Mouse (Mus musculus): ENCODE measurements around the gene Hoxa9.

The Hoxa9 gene

DNA sequence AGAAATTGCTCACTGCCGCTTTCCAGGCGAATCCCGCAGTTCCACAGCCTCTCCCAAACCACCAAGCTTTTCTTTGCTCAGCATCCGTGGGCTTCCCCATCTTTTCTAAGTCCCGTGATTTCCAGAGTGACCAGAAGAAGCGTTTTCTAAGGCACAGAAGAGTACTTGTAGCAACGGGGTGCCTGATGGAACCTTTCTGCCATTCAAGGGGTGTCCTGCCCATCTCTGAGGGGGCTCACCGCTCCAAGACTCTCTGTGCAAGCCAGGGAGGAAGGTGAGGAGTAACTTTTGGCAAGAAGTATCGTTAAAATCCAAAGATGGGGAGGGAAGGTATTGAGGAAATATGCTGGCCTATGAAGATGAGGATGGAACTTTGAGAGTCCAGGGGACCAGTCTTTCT is 53.1 kb downstream of the Hoxa9 start:
- DNase-seq = peak; percentile 70

DNA sequence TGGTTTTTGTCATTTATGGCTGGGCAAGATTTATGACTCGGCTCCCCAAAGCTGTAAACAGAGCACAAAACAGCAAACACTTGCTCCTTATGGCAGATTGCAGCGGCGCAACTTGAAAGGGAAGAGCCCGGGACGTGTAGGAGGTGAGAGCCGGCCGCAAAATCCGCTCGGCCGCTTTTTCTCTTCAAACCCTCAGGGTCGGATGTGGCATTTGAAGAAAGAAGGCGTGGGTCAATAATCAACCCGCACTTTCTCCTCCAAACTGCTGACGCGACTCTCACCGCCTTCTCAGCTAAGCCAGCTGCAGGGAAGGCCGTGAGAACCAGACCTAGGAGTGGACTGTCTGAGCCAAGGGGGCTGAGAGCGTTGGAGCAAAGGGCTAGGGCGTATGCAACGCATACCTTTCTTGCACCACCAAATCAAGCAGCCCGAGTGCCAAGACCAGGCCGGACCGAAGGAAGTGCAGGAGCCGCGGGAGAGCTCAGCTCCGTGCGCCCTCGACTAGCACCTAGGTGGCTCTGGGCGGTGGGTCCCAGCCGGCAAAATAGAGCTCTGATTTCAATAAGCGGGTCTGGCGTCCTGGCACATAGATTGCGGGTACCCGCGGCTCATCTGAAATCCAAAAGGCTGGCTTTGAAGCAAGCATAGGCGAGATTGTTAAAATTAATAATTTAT is 53.7 kb downstream of the Hoxa9 start, which contains the start of gene 5730596B20Rik:
Gene 5730596B20Rik, plus strand, starts transcription at position 438 of the 675 bp plus-strand sequence.
- peak; percentile 82 for DNase-seq

DNA sequence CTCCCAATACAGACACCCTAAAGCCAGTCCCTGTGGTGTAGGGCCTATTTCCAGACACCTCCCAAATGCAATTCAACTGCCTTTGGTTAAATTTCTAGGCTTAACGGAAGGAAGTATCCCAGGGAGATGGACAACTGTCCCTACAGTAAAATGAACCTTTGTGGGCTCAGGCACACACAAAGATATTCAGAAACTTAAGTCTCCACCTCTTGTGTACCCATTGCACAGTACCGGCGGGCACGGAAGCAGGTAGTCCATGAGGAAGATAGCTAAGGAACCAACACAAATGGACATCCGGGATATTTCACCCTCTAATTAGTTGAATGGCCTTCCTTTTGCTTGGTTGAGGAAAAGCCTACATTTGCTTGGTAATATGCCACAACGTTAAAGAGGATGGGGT is 54.5 kb downstream of the Hoxa9 start:
- peak; percentile 79 for DNase-seq

DNA sequence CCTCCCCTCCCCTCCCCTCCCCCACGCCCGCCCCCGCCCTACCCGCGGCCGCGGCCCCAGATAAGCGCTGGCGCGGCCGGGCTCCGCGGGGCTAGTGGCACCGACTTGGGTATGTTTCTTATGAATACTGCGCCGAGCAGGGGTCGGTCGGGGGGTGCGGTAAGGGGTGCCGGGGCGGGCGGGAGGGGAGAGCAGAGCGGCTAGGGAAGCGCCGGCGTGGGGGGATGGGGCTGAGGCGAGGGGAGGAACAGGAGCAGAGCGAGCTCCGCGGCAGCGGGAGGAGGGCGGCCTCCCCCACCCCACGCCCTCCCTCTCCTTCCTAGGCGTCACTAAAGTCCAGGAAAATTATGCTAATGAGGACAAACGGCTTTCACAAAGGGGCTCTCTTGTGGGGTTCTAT is 55.0 kb downstream of the Hoxa9 start:
- DNase-seq = peak; percentile 89

DNA sequence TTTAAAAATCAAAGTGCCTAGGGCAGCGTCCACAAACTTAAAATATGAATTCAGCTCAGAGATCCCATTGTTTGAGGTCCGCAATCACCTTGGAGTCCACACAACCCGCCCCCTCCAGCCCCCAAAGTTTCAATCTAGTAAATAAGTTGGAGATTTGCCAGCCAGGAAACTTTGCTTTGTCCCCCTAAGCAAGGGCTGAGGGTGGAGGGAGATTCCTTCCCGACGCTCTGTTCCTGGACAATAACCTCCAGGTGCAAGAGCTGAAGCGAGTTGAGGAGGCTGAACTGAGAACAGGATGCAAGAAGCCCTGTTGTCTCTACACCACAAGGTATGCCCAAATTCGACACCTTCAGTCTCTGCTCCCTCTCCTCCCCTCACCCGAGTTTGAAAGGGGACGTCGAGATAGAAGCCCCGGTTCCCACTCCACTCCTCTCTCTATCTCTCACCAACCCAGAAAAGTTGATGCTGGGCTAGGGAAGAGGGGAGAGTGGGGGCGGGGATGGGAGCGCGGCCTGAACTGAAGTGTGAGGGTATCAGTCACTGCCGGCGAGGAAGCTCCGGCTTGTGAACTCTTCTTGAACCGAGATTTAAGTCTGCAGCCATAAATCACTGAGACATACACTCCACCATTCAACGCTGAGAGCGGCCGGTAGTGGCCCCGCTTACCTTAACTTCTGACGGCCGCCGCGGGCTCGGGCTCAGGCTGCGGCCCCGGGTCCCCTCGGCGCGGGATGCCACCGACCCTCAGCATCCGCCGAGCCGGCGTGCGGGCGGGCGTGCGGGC is 55.7 kb downstream of the Hoxa9 start:
- peak; percentile 84 for DNase-seq

DNA sequence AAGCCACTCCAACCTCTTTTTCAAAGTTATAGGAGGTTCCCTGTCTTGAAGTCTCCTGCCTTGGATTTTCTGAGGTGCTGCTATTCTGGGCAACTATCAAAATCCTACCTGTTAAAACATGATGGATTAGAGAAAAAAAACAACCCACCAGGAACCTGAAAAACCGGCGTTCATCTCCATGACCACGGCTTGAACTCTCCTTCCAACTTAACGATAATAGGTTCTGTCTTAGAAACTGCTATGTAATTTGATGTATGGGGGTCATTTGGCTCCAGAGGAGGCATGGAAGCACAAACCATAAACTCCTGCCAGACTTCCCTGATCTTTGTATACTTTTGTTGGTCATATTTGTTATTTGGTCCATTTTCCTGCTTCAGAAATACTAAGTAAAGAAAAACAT is 57.2 kb downstream of the Hoxa9 start:
- DNase-seq = no peak
